Mouse (Mus musculus) thymus, adult 2 months (tissue): ENCODE data around the gene Gm5678. TPM values are rescaled to one million over a fixed set of nuclear protein-coding genes. Genes with fewer than 3 reads are reported as not detected.
"Not testable (repeated sequence)": the region's sequence is repeated elsewhere in the genome, so short reads cannot be mapped to it uniquely, and the experiment has no call there.

ENCODE experiments used
- DNase-seq: peaks from one replicate; pipeline ENCODE4 v3.0.0; 2021
- H3K27ac ChIP-seq: fragments of 200-500 bp; 2 replicates; pipeline ENCODE4 v1.5.1; 2012; ENCODE audit warnings: low read length, control low read depth; ENCODE audit not compliant: control insufficient read depth, insufficient read depth
- H3K27me3 ChIP-seq: fragments of 200-500 bp; 2 replicates; pipeline ENCODE4 v1.6.1; 2012; ENCODE audit warnings: mild to moderate bottlenecking, low read length, moderate library complexity, mixed read lengths; ENCODE audit not compliant: control insufficient read depth, insufficient read depth
- H3K36me3 ChIP-seq: fragments of 200-500 bp; 2 replicates; pipeline ENCODE4 v1.6.1; 2012; ENCODE audit warnings: mild to moderate bottlenecking, low read length, moderate library complexity; ENCODE audit not compliant: control insufficient read depth, insufficient read depth
- H3K4me1 ChIP-seq: fragments of 200-500 bp; replicated peaks from 2 replicates; pipeline ENCODE4 v1.6.1; 2012; ENCODE audit warnings: low read length; ENCODE audit not compliant: control insufficient read depth, insufficient read depth
- H3K4me3 ChIP-seq: fragments of 200-500 bp; 2 replicates; pipeline ENCODE4 v1.5.1; 2012; ENCODE audit warnings: mild to moderate bottlenecking, low read length, control low read depth, moderate library complexity; ENCODE audit not compliant: control insufficient read depth, insufficient read depth
- CTCF ChIP-seq: fragments of 200-500 bp; IDR thresholded peaks from 2 replicates; pipeline ENCODE4 v1.5.1; 2012; ENCODE audit warnings: mild to moderate bottlenecking, control low read depth, low read length, moderate library complexity, borderline replicate concordance; ENCODE audit not compliant: control insufficient read depth, poor library complexity, insufficient read depth; ENCODE audit errors: extremely low read depth
- POLR2A ChIP-seq: fragments of 200-500 bp; IDR thresholded peaks from 2 replicates; pipeline ENCODE4 v1.6.1; 2012; ENCODE audit warnings: mild to moderate bottlenecking, low read length, control low read depth, moderate library complexity; ENCODE audit not compliant: control insufficient read depth, poor library complexity, insufficient read depth; ENCODE audit errors: extremely low read depth
- WGBS: fragments of 180-500 bp; shearing (Covaris S2); methylation state at CpG from one replicate; pipeline ENCODE4 v1.1.7; 2018; 5-methylcytosine and 5-hydroxymethylcytosine counted together
- polyA plus RNA-seq: library from polyadenylated mRNA; depleted of rRNA; stranded (reverse); fragments of >200 nt; gene quantifications from 2 replicates; pipeline ENCODE4 v1.2.3, GENCODE M21; 2012

Gene Gm5678
- polyA plus RNA-seq, 1 experiment = not detected

GRCm38 (mm10) chr16:93606146-93606545 is 21.8 kb upstream of the Gm5678 start:
- peaks cover 12% of the 10 kb centered on the region for H3K4me1 ChIP-seq
- WGBS = 91% methylated on average over 7 of the region's 7 CpGs
- H3K36me3 ChIP-seq = 0 out of 2 replicates have a peak, but pooled peaks cover 2% of the 10 kb centered on the region
- no peak for TF ChIP-seq CTCF
- no peak for TF ChIP-seq POLR2A
- H3K4me3 ChIP-seq = no peak overlapping the region
- H3K27me3 ChIP-seq = no peaks in the 10 kb centered on the region
- DNase-seq = no peak
- no peak overlapping the region for H3K27ac ChIP-seq

GRCm38 (mm10) chr16:93607669-93608101 is 20.2 kb upstream of the Gm5678 start:
- TF ChIP-seq POLR2A = peak; percentile 83
- 0 out of 2 replicates have a peak, but pooled peaks have one; percentile 14 for TF ChIP-seq CTCF
- WGBS = under 1% methylated on average over 32 of the region's 32 CpGs
- H3K4me1 ChIP-seq = peaks cover 12% of the 10 kb centered on the region
- H3K27ac ChIP-seq = no peak overlapping the region
- H3K27me3 ChIP-seq = no peaks in the 10 kb centered on the region
- peak; percentile 91 for DNase-seq
- H3K4me3 ChIP-seq = peak overlapping the region; percentile 75
- 0 out of 2 replicates have a peak, but pooled peaks cover 3% of the 10 kb centered on the region for H3K36me3 ChIP-seq

GRCm38 (mm10) chr16:93608731-93609130 is 19.2 kb upstream of the Gm5678 start:
- 60% methylated on average over 8 of the region's 8 CpGs for WGBS
- Histone ChIP-seq H3K36me3 (0 out of 2 replicates have a peak, but pooled peaks cover 3% of the 10 kb centered on the region), H3K27me3 (no peaks in the 10 kb centered on the region), H3K4me3 (no peak overlapping the region), H3K27ac (no peak overlapping the region), H3K4me1 (peaks cover 12% of the 10 kb centered on the region)
- TF ChIP-seq POLR2A = no peak
- no peak for TF ChIP-seq CTCF
- no peak for DNase-seq

- H3K4me3 ChIP-seq = no peak overlapping the region
- peaks cover 7% of the 10 kb centered on the region for H3K4me1 ChIP-seq
- TF ChIP-seq CTCF (no peak), POLR2A (no peak)
- H3K27ac ChIP-seq = no peak overlapping the region
- 0 out of 2 replicates have a peak, but pooled peaks cover 3% of the 10 kb centered on the region for H3K36me3 ChIP-seq
- no peak for DNase-seq
- H3K27me3 ChIP-seq = no peaks in the 10 kb centered on the region
- WGBS = 98% methylated on average over 4 of the region's 4 CpGs
Measured at GRCm38 (mm10) chr16:93609796-93610195, 18.1 kb upstream of the Gm5678 start.

DNA sequence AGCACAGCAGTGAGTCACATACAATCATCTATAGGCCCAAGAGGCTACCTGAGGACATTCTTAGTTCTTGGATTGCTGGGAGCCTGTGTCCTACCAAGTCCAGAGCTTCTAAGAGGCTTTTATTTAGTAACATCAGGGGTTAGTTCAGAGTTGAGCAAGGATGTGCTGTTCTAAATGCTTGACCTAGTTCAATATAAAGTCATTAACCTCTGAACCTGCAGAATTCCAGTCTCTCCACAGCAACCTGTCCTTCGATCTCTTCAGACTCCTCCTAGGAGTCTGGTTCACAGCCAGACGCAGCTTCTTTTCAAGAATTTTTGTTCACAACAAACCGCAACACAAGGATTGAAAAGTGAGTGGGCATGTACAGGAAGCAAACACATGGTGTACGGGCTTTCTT is 16.9 kb upstream of the Gm5678 start:
- peaks cover 6% of the 10 kb centered on the region for H3K4me1 ChIP-seq
- no peak overlapping the region for H3K4me3 ChIP-seq
- TF ChIP-seq CTCF (no peak), POLR2A (no peak)
- WGBS = 96% methylated on average over 4 of the region's 4 CpGs
- H3K36me3 ChIP-seq = 0 out of 2 replicates have a peak, but pooled peaks cover 3% of the 10 kb centered on the region
- H3K27ac ChIP-seq = no peak overlapping the region
- no peaks in the 10 kb centered on the region for H3K27me3 ChIP-seq
- DNase-seq = no peak

- no peak overlapping the region for H3K27ac ChIP-seq
- no peak overlapping the region for H3K4me3 ChIP-seq
- no peaks in the 10 kb centered on the region for H3K27me3 ChIP-seq
- no peaks in the 10 kb centered on the region for H3K4me1 ChIP-seq
- WGBS = 40% methylated on average over 5 of the region's 5 CpGs
- TF ChIP-seq CTCF (peak; percentile 66; the same call in 1 of the 2 replicates), POLR2A (no peak)
- peak; percentile 85 for DNase-seq
- 0 out of 2 replicates have a peak, but pooled peaks cover 3% of the 10 kb centered on the region for H3K36me3 ChIP-seq
Measured at GRCm38 (mm10) chr16:93615118-93615870, 12.6 kb upstream of the Gm5678 start.

GRCm38 (mm10) chr16:93623759-93624158 is 4.1 kb upstream of the Gm5678 start:
- H3K4me3 ChIP-seq, H3K27me3 ChIP-seq: not testable (repeated sequence)
- 92% methylated on average over 4 of the region's 4 CpGs for WGBS

More at GRCm38 (mm10) chr16:93623759-93624158, 4.1 kb upstream of the Gm5678 start:
- not testable (repeated sequence) for H3K4me1 ChIP-seq, DNase-seq, H3K36me3 ChIP-seq, H3K27ac ChIP-seq
